Mouse (Mus musculus) liver, adult 2 months (tissue): ENCODE data around the gene Pir.

Experiments
- CTCF ChIP-seq: fragments of 200-500 bp; IDR thresholded peaks from 2 replicates; pipeline ENCODE4 v1.5.1; 2011; ENCODE audit warnings: low read depth, low read length, control low read depth
- POLR2A ChIP-seq: fragments of 200-500 bp; IDR thresholded peaks from 2 replicates; pipeline ENCODE4 v1.6.1; 2011; ENCODE audit warnings: low read length, control low read depth; ENCODE audit not compliant: insufficient read depth; ENCODE audit errors: extremely low read depth

DNA sequence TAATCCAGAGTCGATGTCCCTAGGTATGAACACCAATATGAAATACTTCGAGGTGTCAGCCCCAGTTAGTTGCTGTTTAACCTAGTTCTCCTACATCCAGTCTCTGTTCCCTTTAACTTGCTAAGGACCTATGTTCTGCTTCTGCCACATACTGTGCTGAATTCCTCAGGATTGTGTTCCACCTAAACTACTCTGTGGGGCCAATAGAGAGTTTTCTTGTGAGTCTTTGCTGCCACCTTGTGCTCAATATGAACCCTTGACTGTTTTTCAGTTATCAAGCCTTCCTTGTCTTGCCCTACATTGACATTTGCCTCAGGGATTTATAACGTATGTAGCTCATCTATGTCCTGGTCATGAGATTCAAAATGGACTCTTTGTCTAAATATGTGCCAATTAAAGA lies 129.3 kb downstream of the Pir start:
- no peak for TF ChIP-seq CTCF
- TF ChIP-seq POLR2A: no peak
